Mouse (Mus musculus) lung, postnatal 25 days (tissue): ENCODE results near the gene Plppr4.
A peak's percentile ranks its signal among the peaks of the same experiment; 100 is the strongest.

Experiments
- DNase-seq: peaks from one replicate; pipeline ENCODE4 v3.0.0; 2022; ENCODE audit warnings: low spot score

The Plppr4 gene

DNA sequence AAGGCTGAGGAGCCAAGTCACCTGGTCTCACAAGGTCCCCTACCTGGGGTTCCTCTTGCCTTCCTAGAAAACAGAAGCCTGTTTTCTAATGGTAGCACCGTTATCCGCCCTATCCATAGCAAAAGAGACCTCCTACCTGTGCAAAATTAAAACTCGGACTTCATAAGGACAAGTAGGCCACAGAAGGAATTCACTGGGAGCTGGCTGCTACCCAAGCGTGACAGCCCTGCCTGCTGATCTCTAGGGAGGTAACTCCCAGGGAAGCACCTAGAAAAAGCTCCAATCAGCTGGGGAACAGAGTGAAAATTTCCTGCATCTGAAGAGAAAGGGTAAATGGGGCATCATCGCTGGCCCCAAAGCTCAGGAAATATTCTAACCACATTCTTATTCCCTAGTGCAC lies at the start of gene Plppr4:
Gene Plppr4, minus strand, starts transcription at position 349 of the 400 bp plus-strand sequence.
- no peak for DNase-seq

DNA sequence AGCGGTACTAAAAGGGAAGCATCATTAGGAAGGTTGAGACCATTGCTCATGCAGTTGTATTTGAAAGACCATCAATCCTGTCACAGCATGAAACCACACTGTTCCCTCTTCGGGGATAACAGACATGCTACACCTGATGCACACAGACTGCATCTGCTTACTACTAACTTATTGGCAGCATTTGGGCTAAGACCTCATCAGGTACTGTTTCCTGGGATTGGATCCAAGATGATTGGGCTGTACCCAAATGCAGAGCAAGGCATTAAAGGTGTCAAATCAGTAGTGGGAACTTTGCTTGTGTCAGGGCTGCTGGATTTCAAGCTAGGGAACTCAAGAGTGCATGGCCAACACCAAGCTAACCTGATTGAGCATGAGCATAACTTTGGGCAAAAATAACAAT lies 45.1 kb upstream of the Plppr4 start:
- DNase-seq: no peak

DNA sequence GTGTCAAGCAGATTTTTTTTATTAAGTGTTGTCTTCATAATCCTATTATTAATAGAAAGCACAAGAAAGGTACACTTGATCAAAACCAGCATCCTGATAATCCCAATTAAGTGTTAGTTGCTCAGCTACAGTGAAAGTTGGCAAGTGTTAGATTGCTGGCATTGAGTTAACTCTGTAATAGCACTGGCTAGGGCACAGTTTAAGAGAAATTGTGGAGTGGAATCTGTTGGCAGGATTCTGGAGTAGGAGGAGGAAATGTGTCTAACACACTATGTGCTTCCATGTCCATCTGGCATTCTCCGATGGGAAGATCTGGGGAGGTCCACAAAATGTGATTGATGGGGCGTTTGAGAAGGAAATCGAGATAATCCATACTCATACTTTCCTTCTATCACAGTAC lies 43.1 kb upstream of the Plppr4 start:
- no peak for DNase-seq

DNA sequence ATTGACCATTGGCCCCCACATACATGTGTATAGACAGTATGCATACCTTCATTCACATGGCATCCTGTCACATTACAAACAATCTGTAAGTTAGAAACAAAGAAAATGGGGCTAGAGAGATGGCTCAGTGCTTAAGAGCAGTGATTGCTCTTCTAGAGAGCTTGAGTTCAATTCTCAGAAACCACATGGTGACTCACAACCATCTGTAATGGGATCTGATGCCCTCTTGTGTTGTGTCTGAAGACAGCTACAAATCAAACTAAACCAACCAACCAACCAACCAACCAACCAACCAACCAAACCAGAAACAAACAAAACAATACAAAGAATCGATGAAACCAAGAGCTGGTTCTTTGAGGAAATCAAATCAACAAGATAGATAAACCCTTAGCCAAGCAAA lies 5.4 kb upstream of the Plppr4 start:
- DNase-seq: no peak

DNA sequence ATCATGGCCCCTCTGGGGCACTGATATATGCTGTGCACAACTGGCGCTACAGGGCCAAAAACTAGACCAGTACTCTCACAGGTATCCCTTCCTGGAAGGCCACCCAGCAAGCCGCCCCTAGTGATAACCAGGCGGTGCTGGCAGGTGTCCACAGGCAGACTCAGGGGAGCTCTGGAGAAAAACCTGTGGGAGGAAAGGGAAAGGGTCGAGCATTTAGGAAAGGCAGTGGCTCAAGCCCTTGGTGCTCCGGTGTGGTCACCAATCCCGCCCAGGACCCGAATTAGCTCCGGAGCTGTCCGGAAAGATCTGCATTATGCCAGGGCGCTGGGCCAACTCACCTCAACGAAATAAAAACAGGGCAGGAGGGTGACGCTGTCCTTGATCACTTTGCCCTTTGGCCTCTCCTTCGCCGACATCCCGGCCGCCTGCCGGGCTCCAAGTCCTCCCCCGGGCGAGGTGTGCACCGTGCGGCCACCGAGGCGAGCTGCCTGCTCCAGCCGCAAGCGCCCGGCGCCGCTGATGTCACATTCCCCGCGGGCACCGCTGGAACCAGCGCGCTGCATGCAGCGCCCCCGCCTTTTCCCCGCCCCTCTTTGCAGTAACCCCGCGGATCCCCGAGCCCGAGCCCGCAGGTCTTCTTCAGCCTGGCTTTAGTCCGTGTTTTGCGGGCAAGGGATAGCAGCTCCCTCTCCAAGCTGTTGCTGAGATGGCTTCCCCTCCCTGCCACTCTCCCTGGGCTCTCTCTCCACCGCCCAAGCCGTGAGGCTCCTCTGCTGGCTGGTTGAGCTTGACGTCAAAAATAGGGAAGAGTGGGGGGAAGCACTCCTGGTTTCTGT lies 772 bp downstream of the Plppr4 start:
- no peak for DNase-seq

DNA sequence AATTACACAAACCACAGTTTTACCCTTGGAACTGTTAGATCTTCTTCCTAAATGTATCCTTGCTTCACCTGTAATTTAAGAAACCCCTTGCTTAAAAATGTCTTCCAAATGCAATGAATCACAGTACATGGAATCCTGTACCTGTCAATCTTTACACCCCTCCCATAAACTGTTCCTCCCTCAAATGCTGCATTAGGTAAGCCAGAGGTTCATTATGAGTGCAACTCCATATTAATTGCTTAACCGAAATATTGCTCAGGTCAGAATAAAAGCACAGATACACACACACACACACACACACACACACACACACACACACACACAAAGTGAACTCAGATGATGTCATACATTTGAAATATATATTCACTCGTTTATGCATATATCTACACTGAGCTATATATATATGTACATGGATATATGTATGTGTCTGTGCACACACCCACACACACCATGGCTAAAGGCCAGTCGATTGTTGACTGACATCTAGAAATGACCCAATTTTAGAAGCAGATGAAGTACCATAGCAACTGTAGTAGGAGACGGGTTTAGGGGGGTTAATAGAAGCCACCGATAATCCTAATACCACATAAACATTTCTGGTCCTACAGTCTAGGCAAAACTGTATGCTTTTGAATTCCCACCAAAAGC lies 1.6 kb downstream of the Plppr4 start:
- no peak for DNase-seq

DNA sequence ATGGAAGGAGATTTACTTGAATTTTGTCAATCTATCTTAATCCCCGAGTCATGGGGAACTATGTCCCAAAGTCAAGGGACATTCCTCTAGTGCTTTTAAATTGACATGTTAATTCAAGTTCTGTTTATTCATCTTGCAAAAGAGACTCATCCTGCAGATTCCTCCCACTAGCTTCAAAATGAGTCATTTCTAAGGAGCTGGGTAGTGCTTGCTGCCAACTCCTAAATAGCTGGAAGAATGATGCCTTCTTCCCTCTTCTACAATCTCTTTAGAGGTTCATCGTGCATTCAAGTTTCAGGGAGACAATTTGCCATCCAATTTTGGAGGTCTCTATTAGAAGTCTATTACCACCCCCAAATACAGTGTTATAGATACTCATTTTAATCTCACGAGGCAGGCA lies 3.3 kb downstream of the Plppr4 start:
- DNase-seq: no peak

DNA sequence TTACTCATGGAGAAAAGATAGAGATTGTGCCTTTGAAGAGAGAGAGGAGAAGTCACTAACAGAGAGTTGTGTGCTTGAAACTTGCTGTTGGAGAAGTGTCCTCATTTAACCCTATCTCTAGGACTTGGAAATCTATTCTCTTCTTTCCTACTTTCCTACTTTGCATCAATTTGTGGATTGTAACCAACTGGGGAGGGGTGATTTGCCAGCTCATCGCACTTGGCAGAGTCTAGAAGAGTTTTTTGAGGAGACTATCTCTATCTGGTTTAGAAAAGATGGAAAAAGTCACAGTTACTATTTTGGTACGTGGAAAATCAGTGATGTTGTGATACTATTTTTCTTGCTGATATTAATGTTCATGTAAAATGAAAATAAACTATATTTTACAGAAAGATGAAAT lies 6.7 kb downstream of the Plppr4 start:
- DNase-seq: no peak

DNA sequence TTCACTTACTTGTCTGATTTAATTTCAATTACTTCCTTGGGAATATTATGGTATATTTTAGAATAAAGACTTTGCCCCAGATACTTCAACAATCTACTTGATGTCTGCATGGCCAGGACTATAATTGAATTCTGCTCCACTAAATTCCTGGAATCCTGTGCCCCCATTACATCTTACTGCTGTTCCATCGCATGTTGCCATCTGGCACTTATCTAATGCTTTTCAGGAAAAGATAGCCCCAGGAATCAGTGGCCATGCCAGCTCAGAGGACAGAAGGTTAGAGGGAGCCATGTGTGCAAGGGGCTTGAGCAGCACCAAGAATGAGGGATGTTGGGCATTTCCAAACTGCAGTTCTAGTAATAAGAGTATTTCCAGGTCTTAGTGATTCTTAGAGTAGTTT lies 14.3 kb downstream of the Plppr4 start:
- no peak for DNase-seq

DNA sequence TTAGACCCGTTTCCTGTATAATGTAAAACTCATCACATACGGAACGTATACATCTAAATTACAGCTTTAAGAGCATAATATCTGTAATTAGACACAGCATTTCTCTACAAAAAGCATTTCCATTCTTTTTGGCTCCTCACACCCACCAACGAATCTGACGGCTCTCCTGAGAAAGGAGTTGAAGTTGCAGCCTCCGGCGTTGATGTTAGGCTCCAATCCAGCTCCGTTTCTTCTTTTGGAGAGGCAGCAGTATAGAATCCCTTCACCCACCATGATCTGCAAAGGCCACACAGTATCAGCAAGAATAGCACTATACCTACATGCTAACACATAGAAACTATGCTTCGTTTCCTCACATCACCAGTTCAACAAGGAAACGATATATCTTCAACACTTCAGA lies 29.2 kb downstream of the Plppr4 start:
- DNase-seq: no peak

DNA sequence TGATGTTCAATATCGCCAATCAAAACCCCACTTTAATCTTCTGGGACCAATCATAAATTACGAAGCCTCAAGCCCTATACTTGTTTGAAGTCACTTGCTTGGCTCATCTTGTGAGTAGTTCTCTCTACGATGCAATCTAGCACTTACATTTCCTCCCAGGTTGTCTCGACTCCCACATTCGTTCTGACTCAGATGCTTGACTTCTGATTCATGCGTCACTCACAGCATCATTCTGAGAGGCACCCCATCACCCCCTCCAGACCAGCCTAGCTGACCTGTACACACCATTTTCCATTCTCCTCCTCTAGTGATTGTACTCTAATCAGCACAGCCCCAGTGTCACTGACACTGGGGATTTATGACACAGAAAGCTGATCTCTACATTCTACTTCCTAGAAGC lies 31.2 kb downstream of the Plppr4 start:
- no peak for DNase-seq

DNA sequence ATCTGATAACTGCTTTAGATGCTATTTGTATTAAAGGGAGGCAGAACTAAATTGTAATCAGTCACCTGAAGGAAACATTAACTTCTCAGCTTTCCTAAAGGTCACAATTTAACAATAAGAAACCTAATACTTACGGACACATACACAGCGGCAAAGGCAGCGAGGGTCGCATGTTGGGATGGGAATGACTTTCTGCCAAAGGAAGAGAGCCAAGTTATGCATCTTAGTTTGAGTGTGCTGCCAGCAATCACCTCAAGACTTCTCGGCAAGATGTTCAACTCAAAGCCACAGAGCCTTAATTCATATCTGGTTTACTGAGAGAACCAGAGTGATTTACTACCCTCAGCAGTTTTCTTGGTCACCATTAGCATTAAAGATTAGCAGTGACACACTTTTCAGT lies 34.1 kb downstream of the Plppr4 start:
- DNase-seq: no peak

DNA sequence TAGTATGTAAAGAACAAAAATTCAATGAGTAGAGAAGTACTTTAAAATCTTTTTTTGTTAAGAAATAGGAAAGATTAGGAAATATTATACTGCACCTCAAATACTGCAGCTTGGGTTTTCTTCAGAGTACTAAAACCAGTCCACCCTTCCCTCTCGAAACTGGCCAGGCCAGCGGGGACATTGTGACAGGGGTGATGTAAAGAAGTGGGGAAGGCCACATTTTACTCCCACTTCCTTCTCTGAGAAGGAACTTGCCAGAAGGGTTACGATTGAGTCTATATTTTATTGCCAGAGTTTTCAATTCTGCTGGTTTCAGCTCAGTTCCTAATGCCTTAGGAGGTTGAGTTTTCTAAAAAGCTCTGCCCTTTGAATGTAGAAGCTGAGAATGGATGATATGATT lies 41.0 kb downstream of the Plppr4 start:
- peak; percentile 4 for DNase-seq

DNA sequence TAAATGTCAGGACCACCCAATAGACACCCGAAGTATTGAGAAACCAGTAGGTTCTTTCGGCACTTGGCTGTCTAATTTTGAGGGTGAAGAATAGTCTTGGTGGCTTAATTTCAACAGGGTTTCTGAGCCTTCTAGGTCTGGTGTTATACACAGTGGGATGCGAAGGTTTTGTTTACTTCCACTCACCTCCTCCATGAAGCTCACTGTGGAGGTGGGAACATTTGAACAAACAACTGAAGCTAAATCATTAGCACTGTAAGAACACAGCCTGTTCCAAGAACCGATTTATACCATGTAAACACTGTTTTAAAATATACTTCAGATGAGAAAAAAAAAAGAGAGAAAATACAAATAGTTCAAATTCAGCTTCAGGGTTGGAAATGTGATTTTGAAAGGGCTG lies 47.3 kb downstream of the Plppr4 start:
- no peak for DNase-seq

DNA sequence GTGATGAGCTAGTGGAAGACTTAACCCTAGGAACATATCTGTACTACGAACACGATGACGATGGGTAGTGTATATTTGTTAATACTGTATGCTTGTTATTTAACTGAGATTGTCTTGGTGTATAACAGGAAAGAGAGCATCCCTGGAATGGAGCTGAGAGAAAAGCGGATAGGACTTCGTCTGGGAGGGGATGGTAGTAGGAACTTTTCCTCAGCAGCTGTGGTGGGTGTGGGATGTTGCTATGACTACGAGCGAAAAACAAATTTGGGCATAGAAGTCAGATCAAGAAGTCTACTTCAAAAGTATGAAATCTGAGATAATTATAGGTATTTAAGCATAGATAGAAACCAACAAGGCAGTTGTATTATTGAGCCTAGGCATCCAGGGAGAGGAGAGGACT lies 48.6 kb downstream of the Plppr4 start:
- DNase-seq: no peak

DNA sequence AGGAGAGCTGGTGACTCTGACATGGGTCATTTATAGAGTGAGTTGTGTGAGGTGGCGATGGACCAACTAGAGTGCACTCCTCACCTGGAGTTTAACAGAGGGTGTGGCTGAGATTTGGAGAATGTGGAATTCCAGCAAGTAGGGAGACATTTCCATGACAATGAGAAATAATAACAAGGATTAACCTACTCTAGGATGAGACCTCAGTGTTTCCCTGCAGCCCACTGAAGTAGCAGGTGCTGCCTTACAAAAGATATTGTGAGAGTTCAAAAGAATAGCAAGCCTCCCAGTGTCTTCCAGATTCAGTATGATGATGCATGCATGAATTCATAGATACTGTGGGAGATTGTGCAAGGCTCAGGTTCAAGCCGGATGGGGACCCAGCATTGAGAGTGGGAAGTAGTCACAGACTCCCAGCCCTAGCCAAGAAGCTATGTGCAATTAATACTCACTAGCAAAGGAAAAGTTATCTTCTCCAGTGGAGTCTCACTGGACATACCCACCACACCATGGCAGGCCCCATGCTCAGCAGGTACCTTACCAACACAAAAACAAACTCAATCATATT lies 49.8 kb downstream of the Plppr4 start:
- DNase-seq: no peak

DNA sequence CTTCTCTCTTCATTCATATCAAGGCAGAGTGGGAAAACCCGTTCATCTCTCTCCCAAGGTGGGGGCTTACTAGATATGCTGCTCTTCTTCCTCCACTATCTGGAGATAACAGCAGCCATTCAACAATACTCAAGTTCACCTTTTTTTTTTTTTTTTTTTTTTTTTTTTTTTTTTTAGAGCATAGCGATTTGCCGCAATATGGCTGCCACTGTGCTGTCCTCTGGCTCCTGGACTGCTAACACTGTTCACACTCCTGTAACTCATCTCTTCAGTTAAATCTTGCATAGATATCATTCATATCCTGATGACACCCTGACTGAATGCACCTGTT lies 51.1 kb downstream of the Plppr4 start:
- no peak for DNase-seq

DNA sequence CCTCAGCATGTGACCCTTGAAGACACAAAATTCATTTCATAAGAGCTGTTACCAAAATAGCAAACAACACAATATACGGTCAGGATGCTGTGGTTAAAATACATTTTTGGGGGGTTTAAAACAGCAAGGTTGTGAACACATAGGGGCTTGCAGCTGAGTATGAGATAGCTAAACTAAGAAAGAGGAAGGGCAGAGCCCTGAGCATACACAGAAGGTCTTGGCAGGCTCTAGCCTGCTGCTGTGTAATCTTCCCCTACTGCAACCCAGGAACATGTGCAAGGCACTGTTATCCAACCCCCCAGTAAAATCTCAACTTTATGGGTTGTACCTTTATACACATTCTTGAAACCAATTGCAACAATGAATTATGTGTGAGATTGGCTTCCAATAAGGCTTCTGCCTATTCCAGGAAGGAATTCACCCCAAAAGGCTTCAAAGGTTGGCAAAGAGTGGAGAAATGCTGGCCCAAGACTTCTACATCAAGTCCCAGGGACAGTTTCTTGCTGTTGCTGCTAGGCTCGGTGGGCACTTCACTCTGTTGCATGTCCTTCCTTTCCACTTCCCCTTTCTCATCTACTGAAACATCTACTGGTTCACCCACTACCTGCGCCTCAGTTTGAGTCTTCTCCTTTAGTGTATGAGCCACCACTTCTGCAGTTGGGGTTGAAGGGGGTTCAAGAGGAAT lies 51.6 kb downstream of the Plppr4 start:
- no peak for DNase-seq

DNA sequence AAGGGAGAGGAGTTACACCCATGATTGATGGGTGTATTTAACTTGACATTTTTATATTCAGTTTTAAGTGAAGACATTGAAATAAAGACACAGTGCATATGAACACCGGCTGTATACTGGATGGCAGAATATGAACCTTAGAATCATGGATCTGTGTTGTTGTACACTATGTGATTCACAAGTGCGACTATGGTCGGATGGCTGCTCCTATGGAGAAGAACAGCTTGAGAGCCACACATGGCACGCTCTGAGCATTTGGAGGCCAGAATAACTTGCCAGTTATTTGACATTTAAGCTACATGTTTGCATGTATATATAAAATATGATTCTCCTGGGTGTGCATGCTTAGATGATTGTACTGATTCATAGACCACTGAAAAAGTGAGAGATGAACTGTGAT lies 53.1 kb downstream of the Plppr4 start:
- no peak for DNase-seq

DNA sequence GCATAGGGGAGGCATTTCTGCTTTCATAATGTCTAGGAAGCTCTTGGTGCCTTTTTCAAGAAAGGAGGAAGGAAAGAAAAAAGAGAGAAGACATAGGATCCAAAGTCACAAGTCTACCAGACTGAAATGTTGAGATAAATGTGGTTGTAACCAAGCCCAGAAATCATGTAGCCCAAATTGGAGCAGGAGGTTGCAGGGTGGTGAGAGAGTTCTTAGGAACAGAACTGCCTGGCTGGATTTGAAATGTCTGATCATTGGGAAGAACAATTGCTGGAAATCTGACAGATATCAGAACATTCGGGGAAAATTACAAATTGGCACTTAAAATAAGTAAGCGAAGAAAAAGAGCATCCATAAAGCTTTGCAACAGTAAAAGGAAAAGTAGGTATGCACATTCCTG lies 56.6 kb downstream of the Plppr4 start:
- DNase-seq: no peak

DNA sequence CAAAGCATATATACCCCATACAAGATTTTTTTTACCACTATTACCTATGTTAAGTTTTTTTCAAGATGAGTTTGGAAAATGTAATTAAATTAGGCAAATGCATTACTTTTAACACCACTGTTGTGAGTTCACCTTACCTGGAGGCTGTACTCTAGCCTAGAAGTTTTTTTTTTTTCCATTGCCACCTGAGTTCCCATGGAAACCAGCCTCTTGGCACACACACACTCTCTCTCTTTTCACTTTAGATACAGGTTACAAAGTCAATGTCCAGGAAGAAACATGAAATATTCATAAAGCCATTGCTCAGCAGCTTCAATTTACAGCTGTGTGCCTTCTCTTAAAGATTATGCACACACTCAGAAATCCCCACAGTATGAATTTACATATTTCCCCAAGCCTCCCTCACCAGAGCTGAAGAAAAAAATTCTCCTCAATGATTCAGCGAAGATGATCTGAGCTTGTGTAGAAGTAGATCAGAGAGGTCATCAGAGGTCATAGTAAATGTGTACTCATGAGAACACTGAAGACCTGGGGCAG lies 59.9 kb downstream of the Plppr4 start:
- no peak for DNase-seq

DNA sequence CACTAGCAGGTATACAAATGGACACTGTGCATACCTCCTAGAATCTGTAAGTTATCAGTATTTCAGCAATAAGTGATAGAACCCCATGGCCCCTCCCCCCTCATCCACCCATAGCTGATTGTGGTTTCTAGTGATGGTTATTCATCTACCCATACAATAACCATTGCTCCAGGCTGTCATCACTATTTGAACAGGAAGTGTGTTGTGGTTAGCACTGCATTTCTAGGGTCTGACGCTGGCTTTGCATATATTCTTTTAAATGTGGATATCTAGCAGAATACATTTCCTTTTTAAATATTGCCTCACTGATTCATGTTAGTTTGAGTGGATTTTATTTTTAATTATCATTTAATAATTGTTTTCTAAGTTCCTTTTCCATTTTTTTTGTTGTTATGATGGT lies 62.9 kb downstream of the Plppr4 start:
- no peak for DNase-seq
